Mouse (Mus musculus) neural tube, embryonic 13.5 days (tissue): ENCODE results near the gene Prdx3. TPM values are rescaled to one million over a fixed set of nuclear protein-coding genes. Genes with fewer than 3 reads are reported as not detected.
"Not testable (repeated sequence)": the region's sequence is repeated elsewhere in the genome, so short reads cannot be mapped to it uniquely, and the experiment has no call there.

Experiments
- ATAC-seq: fragments of 200-750 bp; cut with Nextera tagmentation; 2 replicates; pipeline ENCODE4 v1.8.0; 2017; ENCODE audit warnings: low read depth, mild to moderate bottlenecking, moderate TSS enrichment, moderate library complexity
- H3K27ac ChIP-seq: fragments of 300-500 bp; sonication (generic); replicated peaks from 2 replicates; pipeline ENCODE4 v1.5.1; 2015; ENCODE audit warnings: moderate library complexity, mild to moderate bottlenecking, inconsistent platforms
- H3K27me3 ChIP-seq: fragments of 300-500 bp; sonication (generic); 2 replicates; pipeline ENCODE4 v1.6.1; 2015; ENCODE audit warnings: mild to moderate bottlenecking, inconsistent platforms
- H3K36me3 ChIP-seq: fragments of 300-500 bp; sonication (generic); 2 replicates; pipeline ENCODE4 v1.6.1; 2015; ENCODE audit warnings: mild to moderate bottlenecking, inconsistent platforms
- H3K4me1 ChIP-seq: fragments of 300-500 bp; sonication (generic); replicated peaks from 2 replicates; pipeline ENCODE4 v1.6.1; 2015; ENCODE audit warnings: inconsistent platforms
- H3K4me2 ChIP-seq: fragments of 300-500 bp; sonication (generic); 2 replicates; pipeline ENCODE4 v1.6.1; 2015; ENCODE audit warnings: inconsistent platforms, mild to moderate bottlenecking, moderate library complexity
- H3K4me3 ChIP-seq: fragments of 300-500 bp; sonication (generic); 2 replicates; pipeline ENCODE4 v1.5.1; 2015; ENCODE audit warnings: mild to moderate bottlenecking, inconsistent platforms
- H3K9ac ChIP-seq: fragments of 300-500 bp; sonication (generic); 2 replicates; pipeline ENCODE4 v1.6.1; 2015; ENCODE audit warnings: moderate library complexity, mild to moderate bottlenecking, inconsistent platforms
- H3K9me3 ChIP-seq: fragments of 300-500 bp; sonication (generic); 2 replicates; pipeline ENCODE4 v1.6.1; 2016; ENCODE audit warnings: inconsistent platforms
- WGBS: fragments of 180-500 bp; shearing (Covaris S2); methylation state at CpG from one replicate; pipeline ENCODE4 v1.1.7; 2015; 5-methylcytosine and 5-hydroxymethylcytosine counted together
- polyA plus RNA-seq: library from polyadenylated mRNA; unstranded; fragments of >200 nt; fragmentation: Nextera tagmentation; extraction: Ambion mirVana; gene quantifications from 2 replicates; pipeline ENCODE4 v1.2.1, GENCODE M21; 2015

Gene Prdx3
- polyA plus RNA-seq, 1 experiment from 2014 or later: 112 TPM

GRCm38 (mm10) chr19:60890391-60891122, 16.2 kb upstream of the Prdx3 start:
- H3K4me3 ChIP-seq: peak overlapping the region; percentile 76
- H3K36me3 ChIP-seq: no peaks in the 10 kb centered on the region
- peak overlapping the region; percentile 76 for H3K4me2 ChIP-seq
- H3K27ac ChIP-seq: peak overlapping the region; percentile 95
- H3K9me3 ChIP-seq: no peaks in the 10 kb centered on the region
- peak; percentile 74 for ATAC-seq
- peak overlapping the region; percentile 88 for H3K9ac ChIP-seq
- peaks cover 27% of the 10 kb centered on the region for H3K4me1 ChIP-seq
- no peaks in the 10 kb centered on the region for H3K27me3 ChIP-seq
- whole genome bisulfite sequencing: under 1% methylated on average over 41 of the region's 41 CpGs

- Histone ChIP-seq H3K36me3 (no peaks in the 10 kb centered on the region), H3K4me1 (peaks cover 27% of the 10 kb centered on the region), H3K4me2 (peak within 1 kb of the TSS; percentile 76), H3K27ac (peak within 1 kb of the TSS; percentile 95), H3K9ac (peak within 1 kb of the TSS; percentile 88), H3K27me3 (no peaks in the 10 kb centered on the region), H3K4me3 (peak within 1 kb of the TSS; percentile 76), H3K9me3 (no peaks in the 10 kb centered on the region)
- peak; percentile 99 for ATAC-seq
- WGBS: under 1% methylated on average over 53 of the region's 55 CpGs
Measured at GRCm38 (mm10) chr19:60889714-60890315, 15.5 kb upstream of the Prdx3 start, which contains the start of gene Grk5. Gene Grk5, plus strand, starts transcription at chr19:60889749.

GRCm38 (mm10) chr19:60889101-60889713, 14.9 kb upstream of the Prdx3 start:
- 3% methylated on average over 17 of the region's 17 CpGs for WGBS
- H3K4me2 ChIP-seq: peak overlapping the region; percentile 76
- H3K4me1 ChIP-seq: peaks cover 27% of the 10 kb centered on the region
- no peaks in the 10 kb centered on the region for H3K27me3 ChIP-seq
- H3K27ac ChIP-seq: peak overlapping the region; percentile 95
- peak; percentile 8; the same call in 1 of the 2 replicates for ATAC-seq
- peak overlapping the region; percentile 88 for H3K9ac ChIP-seq
- H3K36me3 ChIP-seq: no peaks in the 10 kb centered on the region
- no peaks in the 10 kb centered on the region for H3K9me3 ChIP-seq
- H3K4me3 ChIP-seq: peak overlapping the region; percentile 76

- Histone ChIP-seq H3K9ac (no peak overlapping the region), H3K36me3 (no peaks in the 10 kb centered on the region), H3K4me3 (no peak overlapping the region), H3K4me2 (no peak overlapping the region), H3K27ac (no peak overlapping the region), H3K27me3 (no peaks in the 10 kb centered on the region), H3K4me1 (peaks cover 25% of the 10 kb centered on the region), H3K9me3 (no peaks in the 10 kb centered on the region)
- ATAC-seq: no peak
- 81% methylated on average over 2 of the region's 2 CpGs for WGBS
Measured at GRCm38 (mm10) chr19:60887637-60888036, 13.3 kb upstream of the Prdx3 start.

GRCm38 (mm10) chr19:60883129-60883528, 8.8 kb upstream of the Prdx3 start:
- no peak for ATAC-seq
- H3K4me3 ChIP-seq: no peak overlapping the region
- no peaks in the 10 kb centered on the region for H3K36me3 ChIP-seq
- WGBS: 14% methylated on average over 3 of the region's 3 CpGs
- no peaks in the 10 kb centered on the region for H3K4me1 ChIP-seq
- no peaks in the 10 kb centered on the region for H3K27me3 ChIP-seq
- H3K9me3 ChIP-seq: no peaks in the 10 kb centered on the region
- no peak overlapping the region for H3K27ac ChIP-seq
- H3K9ac ChIP-seq: no peak overlapping the region
- no peak overlapping the region for H3K4me2 ChIP-seq

GRCm38 (mm10) chr19:60873501-60873900, 855 bp downstream of the Prdx3 start:
- Histone ChIP-seq H3K27ac (no peak overlapping the region), H3K36me3 (peaks cover 15% of the 10 kb centered on the region), H3K4me3 (peak overlapping the region; percentile 64), H3K4me2 (peak overlapping the region; percentile 68), H3K4me1 (peaks cover 18% of the 10 kb centered on the region), H3K9ac (peak overlapping the region; percentile 74), H3K27me3 (no peaks in the 10 kb centered on the region), H3K9me3 (no peaks in the 10 kb centered on the region)
- peak; percentile 6; the same call in 1 of the 2 replicates for ATAC-seq
- whole genome bisulfite sequencing: 43% methylated on average over 4 of the region's 4 CpGs

GRCm38 (mm10) chr19:60872272-60872671, 2.1 kb downstream of the Prdx3 start:
- no peaks in the 10 kb centered on the region for H3K9me3 ChIP-seq
- no peaks in the 10 kb centered on the region for H3K27me3 ChIP-seq
- H3K36me3 ChIP-seq: peaks cover 25% of the 10 kb centered on the region
- H3K4me2 ChIP-seq: no peak overlapping the region
- 64% methylated on average over 1 of the region's 1 CpGs for WGBS
- no peak for ATAC-seq
- peaks cover 18% of the 10 kb centered on the region for H3K4me1 ChIP-seq
- H3K4me3 ChIP-seq: no peak overlapping the region
- H3K27ac ChIP-seq: no peak overlapping the region
- no peak overlapping the region for H3K9ac ChIP-seq

GRCm38 (mm10) chr19:60871366-60871765, 3.0 kb downstream of the Prdx3 start:
- Histone ChIP-seq H3K9me3 (no peaks in the 10 kb centered on the region), H3K27me3 (no peaks in the 10 kb centered on the region), H3K27ac (no peak overlapping the region), H3K9ac (no peak overlapping the region), H3K36me3 (peaks cover 28% of the 10 kb centered on the region), H3K4me2 (no peak overlapping the region), H3K4me1 (peaks cover 18% of the 10 kb centered on the region), H3K4me3 (no peak overlapping the region)
- WGBS: 93% methylated on average over 5 of the region's 5 CpGs
- ATAC-seq: no peak

GRCm38 (mm10) chr19:60870489-60870888, 3.9 kb downstream of the Prdx3 start:
- WGBS: 88% methylated on average over 1 of the region's 1 CpGs
- no peak for ATAC-seq
- Histone ChIP-seq H3K4me1 (peaks cover 18% of the 10 kb centered on the region), H3K9me3 (no peaks in the 10 kb centered on the region), H3K9ac (no peak overlapping the region), H3K27ac (no peak overlapping the region), H3K4me3 (no peak overlapping the region), H3K36me3 (peaks cover 28% of the 10 kb centered on the region), H3K27me3 (no peaks in the 10 kb centered on the region), H3K4me2 (no peak overlapping the region)

GRCm38 (mm10) chr19:60866169-60866568, 8.2 kb downstream of the Prdx3 start:
- not testable (repeated sequence) for H3K27me3 ChIP-seq, ATAC-seq, H3K4me3 ChIP-seq

GRCm38 (mm10) chr19:60860868-60861700, 13.3 kb downstream of the Prdx3 start, which contains the start of gene Sfxn4:
Gene Sfxn4, minus strand, starts transcription at chr19:60861479.
- Histone ChIP-seq H3K36me3 (peaks cover 21% of the 10 kb centered on the region), H3K27ac (peak within 1 kb of the TSS; percentile 67), H3K4me1 (peaks cover 8% of the 10 kb centered on the region), H3K9ac (peak within 1 kb of the TSS; percentile 82), H3K27me3 (no peaks in the 10 kb centered on the region), H3K4me3 (peak within 1 kb of the TSS; percentile 58), H3K4me2 (peak within 1 kb of the TSS; percentile 60), H3K9me3 (no peaks in the 10 kb centered on the region)
- peak; percentile 99 for ATAC-seq
- WGBS: 4% methylated on average over 30 of the region's 30 CpGs

More at GRCm38 (mm10) chr19:60866169-60866568, 8.2 kb downstream of the Prdx3 start:
- H3K36me3 ChIP-seq: peaks cover 50% of the 10 kb centered on the region
- H3K4me1 ChIP-seq, H3K27ac ChIP-seq, H3K4me2 ChIP-seq, H3K9me3 ChIP-seq, H3K9ac ChIP-seq: not testable (repeated sequence)
- WGBS: 99% methylated on average over 4 of the region's 4 CpGs
